In genomic region chr2:102936886-102937285, GRCm38 (mm10) we compare ENCODE assay signal across 9 mouse cellular contexts. TPM values are rescaled to one million over a fixed set of nuclear protein-coding genes. Genes with fewer than 3 reads are reported as not detected.
A peak's percentile ranks its signal among the peaks of the same experiment; 100 is the strongest.
DNase-seq lines count a peak whose midpoint lies in the region; ATAC-seq and TF ChIP-seq lines count a peak whose summit lies in the region.
"Had no signal": no experiment of that assay in that cellular context is flagged by ENCODE, and none has a peak within 500 bp of the region (broad histone marks: within the 10 kb centered on the region; RNA-seq: fewer than 3 reads in every experiment).

No protein-coding gene starts in this region.

- no peak overlapping the region for H3K9ac ChIP-seq in hindbrain, postnatal 0 days (replicated peaks; ENCODE audit: low read length)
- H3K9ac ChIP-seq in hindbrain, embryonic 14.5 days, result no peak overlapping the region
- H3K9ac ChIP-seq in limb, embryonic 15.5 days, result no peak overlapping the region
- H3K9ac ChIP-seq in forebrain, embryonic 12.5 days, result no peak overlapping the region

- no peak overlapping the region for H3K4me3 ChIP-seq in hindbrain, postnatal 0 days (ENCODE audit: low read length)
- H3K4me3 ChIP-seq in hindbrain, embryonic 14.5 days (replicated peaks; ENCODE audit: low read length), result no peak overlapping the region
- no peak overlapping the region for H3K4me3 ChIP-seq in limb, embryonic 15.5 days
- H3K4me3 ChIP-seq in forebrain, embryonic 12.5 days (replicated peaks), result no peak overlapping the region

- H3K9me3 ChIP-seq in hindbrain, postnatal 0 days (ENCODE audit: low read length), result no peaks in the 10 kb centered on the region
- H3K9me3 ChIP-seq in hindbrain, embryonic 14.5 days (ENCODE audit: control insufficient read depth, low read length), result no peaks in the 10 kb centered on the region
- H3K9me3 ChIP-seq in limb, embryonic 15.5 days, result no peaks in the 10 kb centered on the region
- no peaks in the 10 kb centered on the region for H3K9me3 ChIP-seq in forebrain, embryonic 12.5 days

- 0 out of 2 replicates have a peak, but pooled peaks cover 4% of the 10 kb centered on the region for H3K4me1 ChIP-seq in hindbrain, postnatal 0 days (ENCODE audit: insufficient read depth, low read length)
- H3K4me1 ChIP-seq in hindbrain, embryonic 14.5 days (replicated peaks; ENCODE audit: control insufficient read depth, insufficient read depth, low read length), result no peaks in the 10 kb centered on the region
- peaks cover 9% of the 10 kb centered on the region; the same call in 1 of the 2 replicates for H3K4me1 ChIP-seq in limb, embryonic 15.5 days
- peaks cover 2% of the 10 kb centered on the region; the same call in 1 of the 2 replicates for H3K4me1 ChIP-seq in forebrain, embryonic 12.5 days

- H3K27ac ChIP-seq in hindbrain, postnatal 0 days, result no peak overlapping the region
- H3K27ac ChIP-seq in hindbrain, embryonic 14.5 days, result no peak overlapping the region
- no peak overlapping the region for H3K27ac ChIP-seq in limb, embryonic 15.5 days
- no peak overlapping the region for H3K27ac ChIP-seq in forebrain, embryonic 12.5 days

- no peaks in the 10 kb centered on the region for H3K27me3 ChIP-seq in hindbrain, postnatal 0 days (ENCODE audit: insufficient read depth, low read length)
- H3K27me3 ChIP-seq in hindbrain, embryonic 14.5 days (ENCODE audit: control insufficient read depth, insufficient read depth, low read length), result no peaks in the 10 kb centered on the region
- H3K27me3 ChIP-seq in limb, embryonic 15.5 days, result 0 out of 2 replicates have a peak, but pooled peaks cover 2% of the 10 kb centered on the region
- no peaks in the 10 kb centered on the region for H3K27me3 ChIP-seq in forebrain, embryonic 12.5 days

- H3K36me3 ChIP-seq in hindbrain, postnatal 0 days (ENCODE audit: insufficient read depth, low read length), result no peaks in the 10 kb centered on the region
- no peaks in the 10 kb centered on the region for H3K36me3 ChIP-seq in hindbrain, embryonic 14.5 days (replicated peaks; ENCODE audit: control insufficient read depth, insufficient read depth)
- H3K36me3 ChIP-seq in limb, embryonic 15.5 days, result no peaks in the 10 kb centered on the region
- no peaks in the 10 kb centered on the region for H3K36me3 ChIP-seq in forebrain, embryonic 12.5 days (replicated peaks)

- TF ChIP-seq CTCF in hindbrain, postnatal 0 days (IDR thresholded peaks at IDR 0.05; ENCODE audit: low read depth), result no peak

- intact Hi-C loops in gastrocnemius, postnatal 14 days (cut with DNase I; ENCODE audit: low total_unique reads), result no loop called here

- peak; percentile 76 for ATAC-seq in hindbrain, postnatal 0 days
- no peak for ATAC-seq in hindbrain, embryonic 14.5 days (ENCODE audit: low FRiP score)
- ATAC-seq in limb, embryonic 15.5 days (ENCODE audit: insufficient number of reproducible peaks, low FRiP score, low TSS enrichment, low read depth), result peak; percentile 79; the same call in 1 of the 2 replicates
- ATAC-seq in forebrain, embryonic 12.5 days (ENCODE audit: low FRiP score), result no peak

- peak; percentile 46 for DNase-seq in hindbrain, postnatal 0 days (ENCODE audit: low spot score)
- DNase-seq in hindbrain, embryonic 14.5 days (ENCODE audit: low spot score), result no peak
- peak; percentile 58 for DNase-seq in 3T3-L1 (ENCODE audit: low read depth, low spot score)
- peak; percentile 74 for DNase-seq in gastrocnemius, postnatal 14 days
- DNase-seq in layer of hippocampus, adult 11-12 months (ENCODE audit: low spot score), result no peak
- DNase-seq in T-cell, adult 2 months (ENCODE audit: low spot score), result no peak
- DNase-seq: adrenal gland, postnatal 10 days had no signal

- H3K4me2 ChIP-seq in hindbrain, postnatal 0 days (ENCODE audit: low read depth, low read length), result no peak overlapping the region
- H3K4me2 ChIP-seq in hindbrain, embryonic 14.5 days (replicated peaks), result no peak overlapping the region
- no peak overlapping the region for H3K4me2 ChIP-seq in limb, embryonic 15.5 days
- H3K4me2 ChIP-seq in forebrain, embryonic 12.5 days, result no peak overlapping the region

- 47% methylated on average over 3 of the region's 3 CpGs for WGBS in hindbrain, postnatal 0 days
- WGBS in hindbrain, embryonic 14.5 days, result 55% methylated on average over 3 of the region's 3 CpGs
- WGBS in limb, embryonic 15.5 days, result 55% methylated on average over 3 of the region's 3 CpGs
- 61% methylated on average over 3 of the region's 3 CpGs for WGBS in forebrain, embryonic 12.5 days

RNA-seq across cellular contexts. Expression of gene Cd44, which starts 35.4 kb away (rescaled TPM):
- total RNA-seq in hindbrain, postnatal 0 days (2014; rRNA removed), result 7.0 and 10.4 TPM in 2 replicates
- 5.2 and 6.0 TPM in 2 replicates for polyA plus RNA-seq in hindbrain, postnatal 0 days (2015; fragmentation: Nextera tagmentation; extraction: Ambion mirVana)
- polyA plus RNA-seq in hindbrain, embryonic 14.5 days (2014; fragmentation: Nextera tagmentation; extraction: Ambion mirVana), result 4.7 and 5.2 TPM in 2 replicates
- total RNA-seq in gastrocnemius, postnatal 14 days (2021), result 10 to 100 TPM; 15.5 to 21.1 TPM
- polyA plus RNA-seq in limb, embryonic 15.5 days (2015; fragmentation: Nextera tagmentation; extraction: Ambion mirVana), result 50.2 and 63.0 TPM in 2 replicates
- 1.9 and 2.3 TPM in 2 replicates for polyA plus RNA-seq in forebrain, embryonic 12.5 days (2016; fragmentation: Nextera tagmentation; extraction: Ambion mirVana)

Comparison
In these comparisons a context has a peak if more than half of its experiments do, and no peak if none do; other contexts are left out.
1. ATAC-seq: peak in hindbrain, postnatal 0 days (single experiment) and limb, embryonic 15.5 days (single experiment); none in hindbrain, embryonic 14.5 days (single experiment) and forebrain, embryonic 12.5 days (single experiment).
2. DNase-seq: peak in hindbrain, postnatal 0 days (single experiment), 3T3-L1 (single experiment) and gastrocnemius, postnatal 14 days (single experiment); none in hindbrain, embryonic 14.5 days (single experiment), layer of hippocampus, adult 11-12 months (single experiment) and T-cell, adult 2 months (single experiment).